Mouse (Mus musculus) heart, adult 2 months (tissue): Measurements from ENCODE around the gene Hoxb6. TPM values are rescaled to one million over a fixed set of nuclear protein-coding genes. Genes with fewer than 3 reads are reported as not detected.

Experiments used
- DNase-seq, 2 experiments: peaks; one replicate each; pipeline ENCODE4 v3.0.0; 2021
- H3K27ac ChIP-seq: fragments of 200-600 bp; 2 replicates; pipeline ENCODE4 v1.8.1; 2022
- H3K27me3 ChIP-seq: fragments of 200-500 bp; 2 replicates; pipeline ENCODE4 v1.6.1; 2012; ENCODE audit warnings: mild to moderate bottlenecking, low read length, inconsistent platforms, mixed read lengths; ENCODE audit not compliant: control insufficient read depth, insufficient read depth
- H3K36me3 ChIP-seq: fragments of 200-500 bp; 2 replicates; pipeline ENCODE4 v1.6.1; 2012; ENCODE audit warnings: low read length, inconsistent platforms; ENCODE audit not compliant: control insufficient read depth, insufficient read depth
- H3K4me1 ChIP-seq: fragments of 200-500 bp; 2 replicates; pipeline ENCODE4 v1.6.1; 2011; ENCODE audit warnings: low read length; ENCODE audit not compliant: control insufficient read depth, insufficient read depth
- H3K4me3 ChIP-seq: fragments of 200-600 bp; 2 replicates; pipeline ENCODE4 v1.8.1; 2022
- H3K79me2 ChIP-seq: fragments of 200-500 bp; replicated peaks from 2 replicates; pipeline ENCODE4 v1.6.1; 2012; ENCODE audit warnings: mild to moderate bottlenecking, inconsistent platforms, low read length, moderate library complexity, mixed read lengths; ENCODE audit not compliant: control insufficient read depth, insufficient read depth
- H3K9ac ChIP-seq: fragments of 200-500 bp; 2 replicates; pipeline ENCODE4 v1.6.1; 2012; ENCODE audit warnings: low read depth, mild to moderate bottlenecking, control low read depth, inconsistent platforms, low read length, mixed read lengths
- CTCF ChIP-seq: fragments of 200-600 bp; IDR thresholded peaks from 2 replicates; pipeline ENCODE4 v1.8.1; 2022; ENCODE audit warnings: antibody characterized with exemption, mild to moderate bottlenecking, moderate library complexity
- EP300 ChIP-seq: fragments of 200-500 bp; IDR thresholded peaks from 2 replicates; pipeline ENCODE4 v1.6.1; 2011; ENCODE audit warnings: low read depth, low read length, control low read depth; ENCODE audit not compliant: insufficient read depth
- POLR2A ChIP-seq: fragments of 200-500 bp; IDR thresholded peaks from 2 replicates; pipeline ENCODE4 v1.6.1; 2011; ENCODE audit warnings: mild to moderate bottlenecking, low read depth, low read length, control low read depth; ENCODE audit not compliant: insufficient read depth
- WGBS: fragments of 180-500 bp; shearing (Covaris S2); methylation state at CpG from one replicate; pipeline ENCODE4 v1.1.7; 2018; 5-methylcytosine and 5-hydroxymethylcytosine counted together
- intact Hi-C: fragments of 180-260 bp; cut with DNase I; formaldehyde crosslinking; loops from one replicate; pipeline ENCODE4 v1.15.1; 2025
- polyA plus RNA-seq: library from polyadenylated mRNA; depleted of rRNA; stranded (reverse); fragments of >200 nt; gene quantifications from 2 replicates; pipeline ENCODE4 v1.2.3, GENCODE M21; 2012
- total RNA-seq, 2 experiments: library from RNA; stranded (reverse); gene quantifications; 2 replicates each; pipeline ENCODE4 v1.2.3; 2021

Hoxb6 gene
- total and polyA plus RNA-seq, 3 experiments = not detected

DNA sequence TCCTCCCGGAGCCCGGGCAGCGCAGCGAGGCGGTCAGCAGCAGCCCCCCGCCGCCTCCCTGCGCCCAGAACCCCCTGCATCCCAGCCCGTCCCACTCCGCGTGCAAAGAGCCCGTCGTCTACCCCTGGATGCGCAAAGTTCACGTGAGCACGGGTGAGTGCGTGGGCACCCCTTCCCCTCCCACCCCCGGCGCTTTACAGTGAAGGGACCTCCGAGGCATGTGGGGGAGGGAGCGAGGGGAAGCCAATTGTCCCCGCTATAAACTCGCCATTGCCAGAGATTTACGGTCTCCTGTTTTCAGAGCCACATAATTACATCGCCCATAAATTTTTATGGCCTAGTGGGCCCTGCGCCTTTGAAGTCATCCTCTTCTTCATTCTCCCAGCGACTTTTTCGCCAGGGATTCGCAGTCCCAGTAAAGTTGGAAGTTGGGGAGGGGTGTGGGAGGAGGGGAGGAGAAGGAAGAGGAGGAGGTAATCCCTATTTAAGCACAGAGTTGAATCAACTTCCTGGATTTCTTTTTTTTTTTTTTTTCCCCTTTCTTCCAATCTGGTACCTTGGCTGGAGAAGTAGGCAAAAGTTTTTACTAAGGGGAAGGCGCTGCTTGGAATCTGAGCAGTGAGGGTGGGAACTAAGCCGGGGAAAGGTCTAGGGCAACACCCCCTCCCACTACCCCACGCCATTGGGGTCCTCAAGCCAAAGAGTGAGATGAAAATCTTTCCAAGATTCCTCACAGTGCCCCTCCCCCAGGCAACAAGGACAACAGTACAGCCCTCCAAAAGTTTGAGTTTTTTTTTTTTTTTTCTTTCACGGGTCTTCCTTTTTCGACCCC lies 27.0 kb downstream of the Hoxb6 start:
- WGBS = 2% methylated on average over 33 of the region's 34 CpGs
- no peaks in the 10 kb centered on the region for H3K4me1 ChIP-seq
- no peaks in the 10 kb centered on the region for H3K36me3 ChIP-seq
- peak overlapping the region; percentile 51 for H3K4me3 ChIP-seq
- peak in 1 of 2 experiments; percentile 25 for DNase-seq
- peak overlapping the region; percentile 49 for H3K9ac ChIP-seq
- intact Hi-C loops = no loop called here
- H3K27me3 ChIP-seq = peaks cover 17% of the 10 kb centered on the region
- H3K27ac ChIP-seq = peak overlapping the region; percentile 74
- no peaks in the 10 kb centered on the region for H3K79me2 ChIP-seq
- TF ChIP-seq EP300 (no peak), POLR2A (0 out of 2 replicates have a peak, but pooled peaks have one; percentile 20), CTCF (no peak)

DNA sequence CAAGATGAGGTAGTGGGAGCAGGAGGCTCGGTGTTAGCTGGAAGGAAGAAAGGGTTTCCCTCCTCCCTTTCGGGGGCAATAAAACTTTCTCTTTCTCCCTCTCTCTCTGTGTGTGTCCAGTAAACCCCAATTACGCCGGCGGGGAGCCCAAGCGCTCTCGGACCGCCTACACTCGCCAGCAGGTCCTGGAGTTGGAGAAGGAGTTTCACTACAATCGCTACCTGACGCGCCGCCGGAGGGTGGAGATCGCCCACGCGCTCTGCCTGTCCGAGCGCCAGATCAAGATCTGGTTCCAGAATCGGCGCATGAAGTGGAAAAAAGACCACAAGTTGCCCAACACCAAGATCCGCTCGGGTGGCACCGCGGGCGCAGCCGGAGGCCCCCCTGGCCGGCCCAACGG lies 27.6 kb downstream of the Hoxb6 start:
- Histone ChIP-seq H3K27me3 (peaks cover 17% of the 10 kb centered on the region), H3K79me2 (no peaks in the 10 kb centered on the region), H3K4me1 (no peaks in the 10 kb centered on the region), H3K9ac (peak overlapping the region; percentile 52), H3K27ac (no peak overlapping the region; the same call in 1 of the 2 replicates), H3K36me3 (no peaks in the 10 kb centered on the region), H3K4me3 (peak overlapping the region; percentile 51)
- TF ChIP-seq POLR2A (no peak), EP300 (no peak)
- intact Hi-C loops = no loop called here
- DNase-seq = peak; percentile 20 to 31
- WGBS = 5% methylated on average over 29 of the region's 29 CpGs

DNA sequence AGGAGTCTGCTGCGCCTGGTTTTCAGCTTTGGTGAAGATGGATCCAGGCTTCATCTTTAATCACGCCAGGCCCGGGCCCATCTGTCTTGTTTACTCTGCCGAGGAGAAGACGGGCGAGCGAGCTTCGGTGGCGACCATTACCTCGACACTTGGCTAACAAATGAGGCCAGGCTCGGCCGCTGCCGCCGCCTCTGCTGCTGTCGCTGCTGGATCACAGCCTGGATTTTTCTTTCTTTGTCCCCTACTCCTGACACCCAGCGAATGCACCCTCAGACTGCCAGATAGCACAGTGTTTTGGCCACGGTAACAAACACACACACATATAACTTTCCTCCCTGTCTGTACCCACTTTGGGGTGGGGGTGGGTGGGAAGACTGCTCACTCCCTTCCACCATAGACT lies 28.4 kb downstream of the Hoxb6 start:
- Histone ChIP-seq H3K9ac (no peak overlapping the region), H3K4me3 (no peak overlapping the region), H3K4me1 (no peaks in the 10 kb centered on the region), H3K36me3 (no peaks in the 10 kb centered on the region), H3K27ac (no peak overlapping the region), H3K79me2 (no peaks in the 10 kb centered on the region), H3K27me3 (peaks cover 17% of the 10 kb centered on the region)
- intact Hi-C loops = no loop called here
- TF ChIP-seq CTCF (no peak), POLR2A (no peak), EP300 (no peak)
- 24% methylated on average over 17 of the region's 17 CpGs for WGBS
- no peak for DNase-seq

DNA sequence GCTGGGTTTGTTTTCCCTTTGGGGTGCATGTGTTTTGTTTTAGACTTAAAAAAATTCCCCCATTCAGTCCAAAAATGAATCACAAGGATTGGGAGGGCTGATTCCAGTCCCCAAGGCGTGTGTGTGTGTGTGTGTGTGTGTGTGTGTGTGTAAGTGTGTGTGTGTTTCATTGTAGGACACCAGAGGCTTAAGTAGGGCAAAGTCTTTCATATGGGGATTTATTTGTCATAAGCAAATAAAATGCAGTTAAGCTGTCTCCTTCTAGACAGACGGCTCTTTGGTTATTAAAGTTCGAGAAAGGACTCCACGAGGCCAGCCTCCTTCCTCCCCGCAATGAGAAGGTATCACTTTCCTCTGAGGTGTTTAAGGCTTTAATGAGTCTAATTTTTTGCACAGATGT lies 29.6 kb downstream of the Hoxb6 start:
- no peak for DNase-seq
- TF ChIP-seq CTCF (no peak), EP300 (no peak), POLR2A (no peak)
- H3K27me3 ChIP-seq = peaks cover 17% of the 10 kb centered on the region
- no peaks in the 10 kb centered on the region for H3K36me3 ChIP-seq
- H3K4me3 ChIP-seq = no peak overlapping the region
- 40% methylated on average over 5 of the region's 5 CpGs for WGBS
- H3K9ac ChIP-seq = no peak overlapping the region
- intact Hi-C loops = no loop called here
- no peak overlapping the region for H3K27ac ChIP-seq
- no peaks in the 10 kb centered on the region for H3K79me2 ChIP-seq
- H3K4me1 ChIP-seq = no peaks in the 10 kb centered on the region

GRCm38 (mm10) chr11:96322738-96323137 lies 30.5 kb downstream of the Hoxb6 start:
- H3K9ac ChIP-seq = no peak overlapping the region
- H3K79me2 ChIP-seq = no peaks in the 10 kb centered on the region
- WGBS = 32% methylated on average over 6 of the region's 6 CpGs
- intact Hi-C loops = no loop called here
- H3K4me3 ChIP-seq = no peak overlapping the region
- no peak overlapping the region for H3K27ac ChIP-seq
- no peaks in the 10 kb centered on the region for H3K36me3 ChIP-seq
- peaks cover 19% of the 10 kb centered on the region for H3K27me3 ChIP-seq
- DNase-seq = no peak
- TF ChIP-seq POLR2A (no peak), CTCF (no peak), EP300 (no peak)
- H3K4me1 ChIP-seq = no peaks in the 10 kb centered on the region

GRCm38 (mm10) chr11:96323154-96323553 lies 30.9 kb downstream of the Hoxb6 start, which contains the start of gene Hoxb3:
Gene Hoxb3 (plus strand): TSS chr11:96323326.
- DNase-seq = no peak
- intact Hi-C loops = no loop called here
- Histone ChIP-seq H3K27me3 (peaks cover 15% of the 10 kb centered on the region), H3K79me2 (no peaks in the 10 kb centered on the region), H3K4me3 (no peak within 1 kb of the TSS), H3K4me1 (no peaks in the 10 kb centered on the region), H3K9ac (no peak within 1 kb of the TSS), H3K36me3 (no peaks in the 10 kb centered on the region), H3K27ac (no peak within 1 kb of the TSS)
- TF ChIP-seq CTCF = no peak
- no peak for TF ChIP-seq EP300
- TF ChIP-seq POLR2A = no peak
- WGBS = 32% methylated on average over 10 of the region's 10 CpGs
